Mouse (Mus musculus): ENCODE data around the gene Aes. TPM values are rescaled to one million over a fixed set of nuclear protein-coding genes. Genes with fewer than 3 reads are reported as not detected.

Aes gene
- polyA plus RNA-seq, 1 experiment from 2014 or later: 519 TPM

DNA sequence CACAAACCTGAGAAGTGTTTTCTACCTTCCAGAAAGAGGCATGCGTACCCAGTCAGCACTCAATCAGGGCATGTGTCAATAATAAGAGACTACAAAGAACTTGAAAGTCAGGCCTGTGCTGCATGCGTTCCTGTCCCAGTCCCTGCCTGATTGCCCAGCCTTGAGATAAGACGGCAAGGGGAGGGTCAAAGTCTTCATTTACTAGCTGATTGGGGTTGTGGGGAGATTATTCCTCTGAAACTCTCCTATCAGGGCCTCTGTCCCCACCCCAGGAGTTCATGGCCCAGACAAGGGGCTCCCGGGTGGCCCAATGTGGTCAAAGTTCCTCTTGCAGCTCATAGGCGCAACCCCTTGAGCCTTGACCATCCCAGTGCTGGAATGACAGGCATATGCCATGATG lies 13.0 kb upstream of the Aes start:
- Histone ChIP-seq H3K36me3 (no peaks in the 10 kb centered on the region), H3K9ac (no peak overlapping the region), H3K4me1 (peaks cover 34% of the 10 kb centered on the region), H3K27ac (no peak overlapping the region), H3K4me2 (no peak overlapping the region), H3K9me3 (no peaks in the 10 kb centered on the region), H3K27me3 (no peaks in the 10 kb centered on the region), H3K4me3 (no peak overlapping the region)
- 72% methylated on average over 5 of the region's 5 CpGs for WGBS
- no peak for ATAC-seq (ENCODE audit: insufficient number of reproducible peaks, low FRiP score, low TSS enrichment, low read depth)

DNA sequence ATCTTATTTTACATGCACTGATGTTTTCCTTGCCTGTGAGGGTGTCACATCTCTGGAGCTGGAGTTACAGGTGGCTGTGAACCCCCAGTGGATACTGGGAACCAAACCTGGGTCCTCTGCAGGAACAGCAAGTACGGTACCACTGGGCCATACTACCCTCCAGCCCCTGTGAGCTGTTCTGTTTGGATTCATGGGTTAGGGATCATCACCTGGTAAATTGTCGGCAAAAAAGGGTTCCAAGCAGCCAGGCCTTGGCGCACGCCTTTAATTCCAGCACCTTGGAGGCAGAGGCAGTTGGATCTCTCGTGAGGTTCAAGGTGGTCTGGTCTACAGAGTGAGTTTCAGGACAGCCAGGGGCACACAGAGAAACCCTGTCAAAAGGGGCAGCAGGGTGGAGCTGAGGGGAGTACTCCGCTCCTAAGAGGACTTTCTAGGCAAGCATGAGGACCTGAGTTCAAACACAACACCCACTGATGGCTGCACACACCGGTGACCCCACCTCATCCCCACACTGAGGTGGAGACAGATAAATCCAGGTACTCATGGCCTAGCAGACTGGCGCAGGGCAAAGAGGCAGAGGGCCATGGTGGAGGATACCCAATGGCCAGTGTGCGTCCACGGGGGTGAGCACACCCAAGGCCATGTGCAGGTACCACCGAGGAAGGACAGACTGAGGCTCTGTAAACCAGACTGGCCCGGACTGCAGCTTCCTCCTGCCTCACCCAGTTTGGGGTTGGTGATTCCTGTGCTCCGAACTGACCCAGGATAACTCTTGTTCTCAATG lies 12.3 kb upstream of the Aes start:
- H3K4me1 ChIP-seq: peaks cover 35% of the 10 kb centered on the region
- 91% methylated on average over 13 of the region's 13 CpGs for WGBS
- H3K4me2 ChIP-seq: no peak overlapping the region
- H3K36me3 ChIP-seq: no peaks in the 10 kb centered on the region
- no peak overlapping the region for H3K27ac ChIP-seq
- no peaks in the 10 kb centered on the region for H3K9me3 ChIP-seq
- H3K4me3 ChIP-seq: no peak overlapping the region
- H3K9ac ChIP-seq: no peak overlapping the region
- no peaks in the 10 kb centered on the region for H3K27me3 ChIP-seq
- ATAC-seq (ENCODE audit: insufficient number of reproducible peaks, low FRiP score, low TSS enrichment, low read depth): no peak

DNA sequence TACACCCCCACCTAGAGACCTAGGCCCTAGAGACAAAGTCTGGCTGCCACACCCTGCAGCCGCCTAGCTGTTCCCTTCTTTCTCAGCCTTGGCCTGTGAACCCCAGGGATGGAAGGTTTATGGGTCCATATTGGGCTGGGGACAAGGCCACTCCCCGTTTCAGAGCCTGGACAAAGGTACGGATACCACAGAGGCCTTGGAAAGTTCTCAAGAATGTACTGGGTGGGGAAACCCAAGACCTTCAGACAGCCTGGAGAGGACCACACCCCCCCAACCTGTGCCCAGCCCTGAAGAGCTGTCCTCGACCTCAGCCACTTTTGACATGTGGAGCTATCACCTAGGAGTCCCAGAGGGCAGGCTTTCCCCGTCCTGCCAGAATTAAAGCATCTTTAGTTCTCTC lies 10.3 kb upstream of the Aes start:
- Histone ChIP-seq H3K36me3 (no peaks in the 10 kb centered on the region), H3K9ac (no peak overlapping the region), H3K27ac (no peak overlapping the region), H3K4me3 (no peak overlapping the region), H3K27me3 (no peaks in the 10 kb centered on the region), H3K4me1 (peaks cover 16% of the 10 kb centered on the region), H3K9me3 (no peaks in the 10 kb centered on the region), H3K4me2 (no peak overlapping the region)
- ATAC-seq (ENCODE audit: insufficient number of reproducible peaks, low FRiP score, low TSS enrichment, low read depth): no peak
- 56% methylated on average over 5 of the region's 5 CpGs for whole genome bisulfite sequencing

DNA sequence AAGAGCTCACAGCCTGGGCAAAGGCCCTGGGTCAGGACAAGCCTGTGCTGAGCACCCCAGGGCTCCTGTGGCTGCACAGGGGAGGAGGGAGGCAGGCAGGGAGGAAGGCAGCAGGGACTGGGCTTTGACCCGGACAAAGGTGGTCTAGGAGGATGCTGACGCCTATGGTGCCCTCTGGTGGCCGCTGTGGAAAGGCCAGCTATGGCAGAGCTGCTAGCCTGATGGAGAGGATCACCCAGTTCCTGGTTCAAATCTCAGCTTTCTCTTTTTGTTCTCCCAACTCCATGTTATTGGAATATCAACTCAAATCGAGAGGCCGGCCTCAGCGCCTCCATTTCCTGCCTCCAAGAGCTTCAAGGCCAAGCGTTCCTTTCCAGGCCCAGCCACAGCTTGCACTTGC lies 9.0 kb upstream of the Aes start:
- no peak overlapping the region for H3K9ac ChIP-seq
- no peak for ATAC-seq (ENCODE audit: insufficient number of reproducible peaks, low FRiP score, low TSS enrichment, low read depth)
- no peaks in the 10 kb centered on the region for H3K36me3 ChIP-seq
- H3K9me3 ChIP-seq: no peaks in the 10 kb centered on the region
- H3K4me3 ChIP-seq: no peak overlapping the region
- no peak overlapping the region for H3K4me2 ChIP-seq
- peaks cover 12% of the 10 kb centered on the region for H3K4me1 ChIP-seq
- H3K27me3 ChIP-seq: no peaks in the 10 kb centered on the region
- no peak overlapping the region for H3K27ac ChIP-seq
- WGBS: 12% methylated on average over 7 of the region's 7 CpGs

DNA sequence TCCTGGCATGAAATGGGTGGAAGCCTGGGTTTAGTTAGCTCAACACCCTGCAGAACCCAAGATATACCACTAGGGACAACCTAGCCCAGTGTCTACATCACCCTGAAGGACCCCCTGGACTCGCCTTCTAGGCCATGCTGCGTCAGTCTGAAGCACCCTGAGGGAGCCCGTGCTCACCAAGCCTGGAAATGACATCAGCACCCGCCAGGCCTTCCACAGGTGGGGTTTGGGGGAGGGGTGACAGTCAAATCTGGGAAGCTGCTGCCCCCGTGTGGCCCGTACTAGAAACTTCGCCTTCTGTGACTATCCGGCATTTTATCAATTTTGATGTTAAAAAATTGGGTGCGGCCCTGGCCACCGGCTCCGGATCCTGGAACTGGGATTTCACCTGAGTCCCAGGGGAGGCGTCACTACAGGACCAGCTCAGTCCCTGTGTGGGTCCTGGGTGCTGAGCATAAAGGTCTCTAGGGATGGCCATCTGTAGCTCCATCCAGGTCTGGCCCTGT lies 7.6 kb upstream of the Aes start:
- H3K27me3 ChIP-seq: no peaks in the 10 kb centered on the region
- 3% methylated on average over 12 of the region's 12 CpGs for WGBS
- no peaks in the 10 kb centered on the region for H3K9me3 ChIP-seq
- H3K9ac ChIP-seq: no peak overlapping the region
- 0 out of 2 replicates have a peak overlapping the region, but pooled peaks have one; percentile 10 for H3K4me2 ChIP-seq
- no peak overlapping the region for H3K4me3 ChIP-seq
- H3K36me3 ChIP-seq: no peaks in the 10 kb centered on the region
- peak overlapping the region; percentile 35 for H3K27ac ChIP-seq
- ATAC-seq (ENCODE audit: insufficient number of reproducible peaks, low FRiP score, low TSS enrichment, low read depth): peak; percentile 74
- peaks cover 8% of the 10 kb centered on the region for H3K4me1 ChIP-seq

DNA sequence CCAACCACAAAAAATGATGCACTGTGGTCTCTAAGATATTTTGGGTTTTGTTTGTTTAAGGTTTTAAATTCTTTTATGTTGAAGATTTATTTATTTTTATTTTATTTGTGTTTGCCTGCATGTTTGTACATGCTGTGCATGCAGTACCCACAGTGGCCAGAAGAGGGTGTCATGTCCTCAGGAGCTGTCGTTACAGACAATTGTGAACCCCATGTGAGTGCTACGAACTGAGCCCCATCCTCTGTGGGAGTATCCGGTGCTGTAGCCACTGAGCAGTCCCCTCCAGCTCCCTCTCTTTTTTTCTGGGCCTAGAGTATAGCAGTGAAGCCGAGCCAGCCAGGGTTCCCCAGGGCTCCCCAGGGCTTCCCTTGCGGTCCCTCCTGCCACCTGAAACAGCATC lies 6.1 kb upstream of the Aes start:
- Histone ChIP-seq H3K4me3 (no peak overlapping the region), H3K4me2 (no peak overlapping the region), H3K36me3 (no peaks in the 10 kb centered on the region), H3K9me3 (no peaks in the 10 kb centered on the region), H3K27me3 (no peaks in the 10 kb centered on the region), H3K9ac (no peak overlapping the region), H3K4me1 (peaks cover 8% of the 10 kb centered on the region), H3K27ac (no peak overlapping the region)
- ATAC-seq (ENCODE audit: insufficient number of reproducible peaks, low FRiP score, low TSS enrichment, low read depth): no peak
- WGBS: 88% methylated on average over 5 of the region's 5 CpGs

DNA sequence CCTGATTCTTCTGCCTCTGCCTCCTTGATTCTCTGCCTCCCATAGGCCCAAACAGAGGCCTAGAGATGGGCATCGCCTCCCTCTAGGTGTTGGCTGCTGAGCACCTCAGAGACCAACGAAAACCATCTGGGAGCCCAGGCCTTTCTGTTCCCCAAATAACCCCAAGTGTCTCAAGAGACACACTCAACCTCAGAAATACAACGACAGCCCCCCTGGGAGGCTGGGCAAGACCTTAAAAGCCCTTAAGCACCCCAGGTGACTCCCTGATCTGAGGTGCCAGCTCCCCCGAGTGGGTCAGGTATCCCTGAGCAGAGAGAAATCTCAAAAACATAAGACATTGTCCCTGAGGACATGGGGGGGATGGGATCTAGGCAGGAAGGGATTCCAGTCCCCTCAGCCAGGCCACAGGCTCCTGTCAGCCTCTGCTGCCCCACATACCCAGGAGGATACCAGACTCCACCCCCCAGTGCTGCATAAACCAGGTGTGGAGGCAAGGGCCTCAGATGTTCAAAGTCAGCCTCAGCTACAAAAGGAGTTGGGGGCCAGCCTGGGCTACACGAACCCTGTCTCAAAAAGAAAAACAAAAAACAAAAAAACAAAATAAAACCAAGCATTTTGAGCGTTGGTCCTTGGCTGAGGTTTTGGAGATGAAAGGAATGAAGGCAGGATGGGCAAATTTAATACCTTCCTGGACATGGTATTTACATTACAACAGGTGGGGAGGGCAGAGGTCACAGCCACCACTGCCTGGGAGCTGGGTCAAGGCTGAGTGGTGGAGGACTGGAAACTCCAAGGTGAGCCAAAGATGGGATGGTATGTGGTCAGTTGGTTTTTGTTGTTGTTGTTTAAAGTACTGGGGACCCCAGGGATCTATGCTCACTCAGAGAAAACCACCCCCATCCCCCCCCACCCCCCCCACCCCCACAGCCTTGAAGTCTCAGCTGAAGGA lies 5.2 kb upstream of the Aes start:
- H3K4me3 ChIP-seq: no peak overlapping the region
- 75% methylated on average over 6 of the region's 6 CpGs for WGBS
- H3K9ac ChIP-seq: no peak overlapping the region
- H3K27me3 ChIP-seq: no peaks in the 10 kb centered on the region
- no peak overlapping the region for H3K4me2 ChIP-seq
- H3K9me3 ChIP-seq: no peaks in the 10 kb centered on the region
- no peak for ATAC-seq (ENCODE audit: insufficient number of reproducible peaks, low FRiP score, low TSS enrichment, low read depth)
- H3K36me3 ChIP-seq: no peaks in the 10 kb centered on the region
- no peak overlapping the region for H3K27ac ChIP-seq
- peaks cover 13% of the 10 kb centered on the region for H3K4me1 ChIP-seq

DNA sequence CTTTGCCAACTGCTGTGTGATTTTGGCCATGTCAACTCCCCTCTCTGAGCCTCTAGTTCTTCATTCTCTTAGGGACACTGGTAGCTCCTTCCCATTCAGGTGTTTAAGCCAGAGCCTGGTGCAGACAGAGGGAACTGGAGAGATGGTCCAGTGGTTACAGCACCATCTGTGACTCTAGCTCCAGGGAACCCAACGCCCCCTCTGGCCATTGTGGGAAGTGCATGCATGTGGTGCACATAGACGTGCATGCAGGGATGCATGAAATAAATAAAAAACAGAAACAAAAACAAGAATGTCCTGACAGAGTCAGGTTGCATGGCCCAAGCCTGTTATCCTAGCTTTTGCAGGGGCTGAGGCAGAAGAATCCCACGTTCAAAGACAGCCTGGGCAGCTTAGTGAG lies 3.0 kb upstream of the Aes start:
- WGBS: 76% methylated on average over 3 of the region's 3 CpGs
- Histone ChIP-seq H3K4me3 (no peak overlapping the region), H3K9ac (no peak overlapping the region), H3K4me2 (no peak overlapping the region), H3K27ac (no peak overlapping the region), H3K36me3 (0 out of 2 replicates have a peak, but pooled peaks cover 3% of the 10 kb centered on the region), H3K9me3 (no peaks in the 10 kb centered on the region), H3K4me1 (peaks cover 24% of the 10 kb centered on the region), H3K27me3 (no peaks in the 10 kb centered on the region)
- no peak for ATAC-seq (ENCODE audit: insufficient number of reproducible peaks, low FRiP score, low TSS enrichment, low read depth)

DNA sequence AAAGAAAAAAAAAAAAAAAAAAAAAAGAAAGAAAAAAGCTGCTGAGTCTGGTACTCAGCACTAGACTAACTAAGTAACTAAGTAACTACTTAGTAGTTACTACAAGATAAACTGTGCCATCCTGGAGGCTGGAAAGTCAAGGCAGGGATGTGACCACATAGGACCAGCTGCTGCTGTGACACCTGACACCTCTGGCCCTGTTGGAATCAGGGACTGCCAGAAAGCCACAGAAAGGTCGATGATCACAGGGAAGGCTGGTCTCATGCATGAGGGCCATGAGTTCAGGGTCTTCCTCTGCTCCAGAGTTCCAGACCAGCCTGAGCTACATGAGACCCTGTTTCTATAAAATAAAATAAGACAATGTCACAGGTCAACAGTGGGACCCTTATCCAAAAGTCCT lies 1.8 kb upstream of the Aes start:
- H3K4me3 ChIP-seq: no peak overlapping the region
- no peak for ATAC-seq (ENCODE audit: insufficient number of reproducible peaks, low FRiP score, low TSS enrichment, low read depth)
- H3K4me1 ChIP-seq: peaks cover 26% of the 10 kb centered on the region
- H3K9me3 ChIP-seq: no peaks in the 10 kb centered on the region
- no peak overlapping the region for H3K9ac ChIP-seq
- no peak overlapping the region for H3K4me2 ChIP-seq
- H3K27me3 ChIP-seq: no peaks in the 10 kb centered on the region
- H3K27ac ChIP-seq: no peak overlapping the region
- WGBS: 19% methylated on average over 1 of the region's 1 CpGs
- peaks cover 8% of the 10 kb centered on the region; the same call in 1 of the 2 replicates for H3K36me3 ChIP-seq

DNA sequence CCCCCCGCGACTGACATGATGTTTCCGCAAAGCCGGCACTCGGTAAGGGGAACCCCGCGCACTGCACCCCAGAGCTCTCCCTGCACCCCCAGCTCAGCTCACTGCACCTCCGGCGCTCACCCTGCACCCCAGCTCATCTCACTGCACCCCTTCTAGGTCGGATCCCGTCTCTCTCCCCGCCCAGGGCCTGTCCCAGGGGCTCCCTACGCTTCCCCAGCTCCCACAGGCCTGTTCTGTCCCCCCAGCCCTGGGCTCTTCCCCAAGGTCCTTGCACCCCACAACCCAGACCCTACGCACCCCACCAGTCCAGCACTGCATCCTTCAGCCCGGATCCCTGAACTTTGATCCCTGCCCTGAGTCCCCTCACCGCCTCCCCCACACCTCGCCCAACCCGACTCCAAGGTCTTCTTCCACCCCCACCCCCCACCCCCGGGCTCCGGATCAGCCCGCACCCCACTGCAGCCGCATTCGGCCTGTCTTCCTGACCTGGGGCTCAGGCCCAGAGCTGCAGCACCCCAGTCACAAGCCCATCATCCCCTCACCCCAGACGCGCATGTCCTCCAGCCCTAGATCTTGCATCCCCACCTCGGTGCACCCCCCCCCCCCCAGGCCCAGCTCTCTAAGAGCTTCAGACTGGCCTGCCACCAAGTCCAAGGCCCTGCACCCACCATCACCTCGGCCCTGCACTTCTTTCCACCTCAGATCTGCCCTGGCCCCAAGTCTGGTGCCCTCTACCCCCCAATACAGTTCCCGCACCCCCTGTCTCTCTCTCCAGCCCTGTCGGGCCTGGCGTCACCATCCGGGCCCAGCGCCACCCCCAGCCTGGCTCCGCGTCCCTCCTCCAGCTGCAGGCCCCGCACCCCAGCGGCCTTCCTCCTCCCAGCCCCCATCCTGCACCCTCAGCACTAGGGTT lies 595 bp downstream of the Aes start:
- peak overlapping the region; percentile 80 for H3K4me2 ChIP-seq
- peaks cover 13% of the 10 kb centered on the region for H3K36me3 ChIP-seq
- H3K9ac ChIP-seq: peak overlapping the region; percentile 92
- peaks cover 48% of the 10 kb centered on the region for H3K4me1 ChIP-seq
- H3K4me3 ChIP-seq: peak overlapping the region; percentile 82
- H3K27me3 ChIP-seq: no peaks in the 10 kb centered on the region
- peak overlapping the region; percentile 91 for H3K27ac ChIP-seq
- WGBS: under 1% methylated on average over 35 of the region's 36 CpGs
- no peak; the same call in 1 of the 2 replicates for ATAC-seq (ENCODE audit: insufficient number of reproducible peaks, low FRiP score, low TSS enrichment, low read depth)
- no peaks in the 10 kb centered on the region for H3K9me3 ChIP-seq

DNA sequence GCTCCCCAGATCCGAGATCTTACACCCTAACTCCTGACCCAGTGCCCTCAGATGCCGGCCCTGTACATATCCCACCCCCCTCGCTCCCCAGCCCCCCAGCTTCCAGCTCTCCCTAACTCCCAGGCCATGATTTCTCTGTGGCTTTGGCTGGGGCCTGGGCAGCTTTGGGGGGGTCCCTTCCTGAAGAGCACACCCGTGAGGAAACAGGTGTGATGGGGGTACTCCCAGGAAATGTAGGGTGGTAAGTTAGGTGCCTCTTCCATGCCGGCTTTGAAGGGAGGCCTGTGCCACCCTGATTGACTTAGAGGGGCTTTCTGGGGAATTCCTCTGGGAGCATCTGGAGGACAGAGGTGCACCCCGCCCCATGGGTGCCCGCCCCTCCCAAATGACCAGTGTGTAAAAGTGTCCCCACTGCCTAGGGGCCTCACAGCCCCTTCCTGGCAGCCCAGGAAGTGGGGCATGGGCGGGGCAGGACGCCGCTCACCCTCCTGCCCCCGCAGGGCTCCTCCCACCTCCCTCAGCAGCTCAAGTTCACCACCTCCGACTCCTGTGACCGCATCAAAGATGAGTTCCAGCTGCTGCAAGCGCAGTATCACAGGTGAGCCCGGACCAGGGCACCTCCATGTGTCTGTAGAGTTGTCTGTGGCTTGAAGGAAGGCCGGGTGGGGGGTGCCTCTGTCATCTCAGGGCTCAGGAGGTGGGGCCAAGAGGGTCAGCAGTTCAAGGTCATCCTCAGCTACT lies 1.6 kb downstream of the Aes start:
- ATAC-seq (ENCODE audit: insufficient number of reproducible peaks, low FRiP score, low TSS enrichment, low read depth): no peak
- H3K9ac ChIP-seq: peak overlapping the region; percentile 92
- peaks cover 24% of the 10 kb centered on the region for H3K36me3 ChIP-seq
- no peaks in the 10 kb centered on the region for H3K9me3 ChIP-seq
- peaks cover 58% of the 10 kb centered on the region for H3K4me1 ChIP-seq
- no peaks in the 10 kb centered on the region for H3K27me3 ChIP-seq
- WGBS: 13% methylated on average over 16 of the region's 16 CpGs
- H3K4me3 ChIP-seq: peak overlapping the region; percentile 82
- peak overlapping the region; percentile 80 for H3K4me2 ChIP-seq
- peak overlapping the region; percentile 91 for H3K27ac ChIP-seq
